Mouse (Mus musculus): ENCODE results near the gene Neil3. TPM values are rescaled to one million over a fixed set of nuclear protein-coding genes. Genes with fewer than 3 reads are reported as not detected.

Neil3 gene
- 1 to 10 TPM in 1 of 2 experiments, under 1 TPM in 1; 0.39 to 5.3 TPM for polyA plus RNA-seq (2012; fragmentation: generic; extraction: Trizol)

DNA sequence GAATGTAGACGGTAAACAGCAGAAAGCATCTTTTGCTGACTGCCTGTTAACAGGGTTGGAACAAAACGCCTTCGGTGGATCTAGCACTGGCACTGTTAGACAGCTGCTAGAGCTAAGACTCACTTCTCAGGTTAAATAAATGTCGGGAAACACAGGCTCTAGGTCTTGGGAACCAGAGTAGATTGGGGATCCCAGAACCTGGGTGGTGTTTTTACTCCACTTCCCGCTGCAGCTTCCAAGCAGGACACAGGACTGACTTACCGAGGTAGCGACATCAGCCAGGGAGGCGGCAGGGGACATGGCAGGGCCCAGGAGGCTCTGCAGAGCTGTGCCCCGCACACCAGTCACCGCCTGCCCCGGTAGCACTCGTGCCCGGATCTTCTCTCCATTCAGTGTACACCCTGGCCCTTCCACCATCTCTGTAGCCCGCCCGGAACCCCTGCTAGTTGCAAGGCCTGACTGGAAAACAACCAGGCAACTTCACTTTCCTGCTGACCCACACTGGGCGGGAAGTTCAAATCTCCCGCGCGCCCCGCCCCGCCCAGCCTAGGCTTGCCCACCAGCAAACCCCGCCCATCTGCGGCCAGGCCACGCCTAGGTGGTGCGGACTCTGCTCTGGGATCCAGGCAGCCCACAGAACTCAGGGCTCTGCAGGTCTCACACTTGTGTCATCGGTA is at the start of gene Neil3:
Gene Neil3, minus strand, starts transcription at position 571 of the 677 bp plus-strand sequence.

Other genes starting within 250 kb of the Neil3 start
- 10 to 100 TPM in 1 of 2 experiments, 1 to 10 TPM in 1; 6.8 to 47.6 TPM for gene Aga, start 127.3 kb downstream of the Neil3 start, polyA plus RNA-seq (2012; fragmentation: generic; extraction: Trizol)